Mouse (Mus musculus): ENCODE measurements around the gene Svip.

Gene Svip

GRCm38 (mm10) chr7:51960698-51961374, 45.0 kb downstream of the Svip start:
- no peak for DNase-seq (ENCODE audit: low spot score)

GRCm38 (mm10) chr7:51957766-51958165, 48.1 kb downstream of the Svip start:
- DNase-seq (ENCODE audit: low spot score), result no peak

GRCm38 (mm10) chr7:51955424-51956041, 50.3 kb downstream of the Svip start:
- DNase-seq (ENCODE audit: low spot score), result no peak
